In the genomic region with DNA sequence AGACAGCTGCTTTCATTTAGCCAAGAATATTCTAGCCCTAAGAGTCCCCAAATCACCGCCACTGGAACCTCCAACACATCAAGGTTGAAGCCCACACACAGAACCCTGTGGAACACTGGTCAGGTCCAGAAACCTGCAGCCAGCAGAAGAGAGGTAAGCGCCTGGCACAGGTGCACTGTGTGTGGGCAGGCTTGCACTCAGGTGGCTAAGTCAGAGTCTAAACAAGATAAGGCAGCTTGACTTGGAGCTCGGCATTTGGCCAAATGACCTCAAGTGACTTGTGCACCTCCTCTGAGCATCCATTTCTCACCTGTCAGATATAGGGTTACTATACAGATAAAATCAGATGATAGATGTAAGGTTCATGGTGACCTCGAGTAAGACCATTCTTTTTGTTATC, we compare ENCODE assay signal across 20 mouse cellular contexts.
"Had no signal": no experiment of that assay in that cellular context is flagged by ENCODE, and none has a peak within 500 bp of the region (broad histone marks: within the 10 kb centered on the region; RNA-seq: fewer than 3 reads in every experiment).

No protein-coding gene starts in this region.

- H3K4me3 ChIP-seq: layer of hippocampus, adult 2 months; limb, embryonic 12.5 days; limb, embryonic 15.5 days; liver, embryonic 13.5 days; midbrain, embryonic 15.5 days; neural tube, embryonic 12.5 days; neural tube, embryonic 15.5 days had no signal

- H3K36me3 ChIP-seq: limb, embryonic 15.5 days; liver, embryonic 13.5 days; midbrain, embryonic 15.5 days; neural tube, embryonic 12.5 days; neural tube, embryonic 15.5 days had no signal

- ATAC-seq: hindbrain, postnatal 0 days; inflammation-experienced regulatory T-cells, adult 6 months; lung, postnatal 0 days; midbrain, embryonic 15.5 days had no signal

- H3K27ac ChIP-seq: hindbrain, postnatal 0 days; kidney, postnatal 0 days; layer of hippocampus, adult 2 months; limb, embryonic 12.5 days; limb, embryonic 15.5 days; liver, embryonic 13.5 days; midbrain, embryonic 15.5 days; neural tube, embryonic 12.5 days; neural tube, embryonic 15.5 days had no signal

- H3K27me3 ChIP-seq: limb, embryonic 12.5 days; limb, embryonic 15.5 days; liver, embryonic 13.5 days; megakaryocyte, embryonic 14.5 days; midbrain, embryonic 15.5 days; neural tube, embryonic 12.5 days; neural tube, embryonic 15.5 days had no signal

- H3K4me2 ChIP-seq: limb, embryonic 12.5 days; limb, embryonic 15.5 days; liver, embryonic 13.5 days; lung, embryonic 14.5 days; midbrain, embryonic 11.5 days; midbrain, embryonic 15.5 days; neural tube, embryonic 12.5 days; neural tube, embryonic 15.5 days had no signal

- H3K9me3 ChIP-seq: limb, embryonic 12.5 days; limb, embryonic 15.5 days; liver, embryonic 13.5 days; megakaryocyte, embryonic 14.5 days; midbrain, embryonic 15.5 days; neural tube, embryonic 12.5 days; neural tube, embryonic 15.5 days had no signal

- H3K9ac ChIP-seq: limb, embryonic 12.5 days; limb, embryonic 15.5 days; liver, embryonic 13.5 days; lung, embryonic 14.5 days; midbrain, embryonic 15.5 days; neural tube, embryonic 12.5 days; neural tube, embryonic 15.5 days had no signal

- DNase-seq: kidney, adult 11 months; kidney, adult 9 months; layer of hippocampus, adult 9-11 months; liver, embryonic 13.5 days; lung, embryonic 14.5 days; thymus, adult 2 months; thymus, postnatal 14 days; thymus, postnatal 4 days had no signal
